Mouse (Mus musculus) stomach, postnatal 0 days (tissue): ENCODE data around the gene Arglu1.

ENCODE experiments used
- CTCF ChIP-seq: IDR thresholded peaks from 2 replicates; pipeline ENCODE4 v1.5.1; 2016; ENCODE audit warnings: antibody characterized with exemption, low read depth, mild to moderate bottlenecking, moderate library complexity
- EP300 ChIP-seq: optimal IDR thresholded peaks from 2 replicates; pipeline ENCODE3; 2016; ENCODE audit warnings: antibody characterized with exemption

- no peak for TF ChIP-seq CTCF
- TF ChIP-seq EP300, result no peak
Observed at GRCm38 (mm10) chr8:8649536-8649935, 40.8 kb downstream of the Arglu1 start.
